Mouse (Mus musculus): ENCODE results near the gene Fam98b.

Fam98b gene

GRCm38 (mm10) chr2:117303391-117304350 is 54.1 kb downstream of the Fam98b start:
- DNase-seq (ENCODE audit: low spot score) = no peak

GRCm38 (mm10) chr2:117304941-117305340 is 55.4 kb downstream of the Fam98b start:
- DNase-seq (ENCODE audit: low spot score) = no peak

- no peak for DNase-seq (ENCODE audit: low spot score)
Measured at GRCm38 (mm10) chr2:117307959-117308358, 58.4 kb downstream of the Fam98b start.

DNA sequence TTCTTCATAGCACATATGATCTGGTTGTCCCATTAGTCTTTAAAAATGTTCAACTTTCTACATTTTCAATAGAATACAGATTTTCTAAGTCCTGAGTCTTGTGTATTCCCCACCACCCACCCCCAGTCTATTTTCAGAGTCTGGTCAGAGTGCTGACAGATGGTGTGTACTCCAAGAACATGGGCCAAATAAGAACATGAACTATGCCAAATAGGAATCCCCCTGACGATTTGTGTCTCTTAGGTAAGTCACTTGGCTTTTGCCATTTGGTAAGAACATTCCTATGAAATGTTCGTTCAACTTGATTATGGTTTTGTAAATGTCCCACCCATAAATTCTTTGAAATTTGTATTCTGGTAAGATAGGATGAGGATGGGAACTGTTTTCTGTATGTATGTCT is 59.5 kb downstream of the Fam98b start:
- DNase-seq (ENCODE audit: low spot score) = no peak

DNA sequence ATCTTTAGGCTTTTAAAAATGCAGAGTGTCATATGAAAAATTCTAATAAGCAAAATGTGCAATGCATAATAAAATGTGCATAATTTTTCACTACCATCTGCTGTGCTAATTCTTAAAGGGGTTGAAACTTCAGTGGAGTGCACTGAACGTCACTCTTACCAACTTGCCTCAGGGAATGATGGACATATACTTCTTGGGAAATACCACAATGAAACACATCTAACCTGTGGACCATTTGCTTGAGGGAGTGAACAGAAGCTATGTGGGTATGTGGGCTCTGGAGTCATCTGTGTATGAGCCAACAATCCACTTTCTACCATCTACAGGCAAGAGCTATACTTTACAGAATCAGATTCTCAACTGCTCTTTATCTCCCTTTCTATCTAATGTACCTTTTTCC is 61.8 kb downstream of the Fam98b start:
- DNase-seq (ENCODE audit: low spot score) = no peak

DNA sequence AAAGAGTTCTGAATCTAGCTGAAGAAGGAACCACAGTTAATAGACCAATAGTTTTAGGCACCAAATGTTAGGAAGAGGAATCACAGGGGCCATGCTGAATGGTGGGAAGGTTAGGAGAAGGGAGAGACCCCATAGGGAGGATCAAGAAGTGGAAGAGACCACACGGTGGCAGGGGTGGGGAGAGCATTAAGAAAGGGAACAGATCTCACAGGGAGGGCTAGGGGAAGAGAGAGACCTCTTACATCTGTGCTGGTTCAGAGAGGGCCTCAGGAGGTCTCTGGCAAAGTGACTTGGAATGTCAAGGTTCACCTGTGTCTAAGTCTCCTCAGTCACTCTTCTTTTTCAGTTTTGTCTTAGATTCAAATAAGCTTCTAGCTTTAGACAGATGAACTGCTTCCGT is 62.5 kb downstream of the Fam98b start:
- no peak for DNase-seq (ENCODE audit: low spot score)

DNA sequence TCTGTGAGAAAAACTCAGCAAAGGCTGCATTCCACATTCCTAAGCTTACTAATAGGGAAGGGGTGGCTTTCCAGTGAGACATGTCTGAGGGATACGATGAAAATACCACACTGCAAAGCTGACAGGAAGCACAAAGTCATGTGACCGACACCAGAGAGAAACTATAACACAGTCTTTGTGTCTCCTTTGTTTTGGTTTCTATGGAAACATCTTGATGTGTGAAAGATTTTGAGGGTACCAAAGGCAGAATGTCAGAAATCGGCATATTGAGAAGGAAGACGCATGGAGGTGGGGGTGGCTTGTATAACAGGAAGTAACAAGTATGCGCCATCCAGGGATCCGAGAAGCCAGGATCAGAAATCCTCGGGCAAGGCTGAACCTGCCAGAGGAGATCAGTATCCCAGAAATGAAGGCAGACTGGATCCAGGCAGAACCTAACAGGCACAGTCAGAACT is 62.9 kb downstream of the Fam98b start:
- peak; percentile 5 for DNase-seq (ENCODE audit: low spot score)

DNA sequence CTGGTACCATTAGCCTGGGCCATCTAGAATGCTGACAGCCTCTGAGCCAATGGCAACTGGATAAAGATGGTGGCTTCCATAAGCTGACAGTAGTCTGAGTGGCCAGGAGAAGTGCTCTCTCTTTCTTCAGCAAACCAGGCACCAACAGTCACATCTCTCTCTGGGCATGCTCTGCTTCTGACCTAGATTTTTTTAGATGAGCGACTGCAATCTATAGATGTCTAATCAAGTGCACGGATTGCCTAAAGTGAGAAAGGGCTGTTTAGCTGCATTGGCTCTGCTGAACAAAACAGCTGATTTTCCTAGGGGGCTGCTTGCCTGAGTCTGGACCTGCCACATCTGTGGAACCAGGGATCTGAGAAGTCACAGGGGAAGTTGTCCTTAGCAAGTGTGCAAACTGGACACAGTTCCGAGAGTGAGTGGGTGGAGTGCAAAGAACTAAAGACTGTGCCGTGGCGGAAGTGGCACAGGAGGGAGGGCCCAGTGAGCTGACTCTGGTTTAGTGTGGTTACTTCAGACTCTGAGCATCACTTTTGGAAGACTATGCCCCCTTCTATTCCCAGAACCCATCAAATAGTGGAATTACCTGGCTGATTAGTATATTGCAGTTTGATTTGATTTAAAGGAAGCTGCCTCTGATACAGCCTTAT is 64.2 kb downstream of the Fam98b start:
- DNase-seq (ENCODE audit: low spot score) = no peak

GRCm38 (mm10) chr2:117318991-117319390 is 69.5 kb downstream of the Fam98b start:
- no peak for DNase-seq (ENCODE audit: low spot score)
